Mouse (Mus musculus) liver (tissue): ENCODE data around the gene AI597479.

Experiments used
- DNase-seq: peaks from one replicate; pipeline ENCODE4 v3.0.0-alpha.2; 2020; ENCODE audit warnings: mixed read lengths

Gene AI597479

GRCm38 (mm10) chr1:43163467-43164418 lies 65.2 kb downstream of the AI597479 start:
- peak; percentile 65 for DNase-seq

GRCm38 (mm10) chr1:43164582-43164981 lies 66.1 kb downstream of the AI597479 start:
- DNase-seq: no peak
